Mouse (Mus musculus): Measurements from ENCODE around the gene 1700057G04Rik. TPM values are rescaled to one million over a fixed set of nuclear protein-coding genes. Genes with fewer than 3 reads are reported as not detected.
"Not testable (repeated sequence)": the region's sequence is repeated elsewhere in the genome, so short reads cannot be mapped to it uniquely, and the experiment has no call there.

Gene 1700057G04Rik
- polyA plus RNA-seq, 1 experiment from 2014 or later = not detected

DNA sequence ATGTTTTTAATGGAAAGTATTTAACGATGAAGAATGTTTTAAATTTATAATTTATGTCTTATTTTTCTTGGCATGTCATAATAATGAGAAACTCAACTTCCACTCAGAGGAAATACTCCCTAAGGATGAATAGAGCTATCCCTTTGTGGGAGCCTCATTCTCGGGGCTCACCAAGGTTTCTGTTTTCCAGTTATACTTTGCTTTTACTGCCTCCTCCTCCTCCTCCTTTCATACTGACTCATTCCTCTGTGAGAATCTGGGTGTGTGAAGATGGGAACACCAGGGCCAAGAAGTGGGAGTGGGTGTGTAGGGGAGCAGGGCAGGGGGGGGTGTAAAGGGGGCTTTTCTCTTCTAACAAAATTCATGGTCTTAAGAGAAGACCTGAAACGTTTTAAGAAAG lies 16.3 kb upstream of the 1700057G04Rik start:
- WGBS (ENCODE audit: insufficient replicate concordance) = 55% methylated on average over 3 of the region's 3 CpGs
- Histone ChIP-seq H3K4me1 (ENCODE audit: control insufficient read depth, low read depth, low read length) (no peaks in the 10 kb centered on the region), H3K9me3 (replicated peaks; ENCODE audit: control insufficient read depth, low read length) (no peaks in the 10 kb centered on the region), H3K27ac (ENCODE audit: low read length) (no peak overlapping the region), H3K4me3 (ENCODE audit: low read depth, low read length) (no peak overlapping the region), H3K27me3 (ENCODE audit: control insufficient read depth, insufficient read depth, low read depth, low read length) (no peaks in the 10 kb centered on the region), H3K9ac (ENCODE audit: low read depth, low read length) (no peak overlapping the region), H3K4me2 (ENCODE audit: low read depth, low read length) (no peak overlapping the region), H3K36me3 (ENCODE audit: control insufficient read depth, insufficient read depth) (no peaks in the 10 kb centered on the region)
- no peak for ATAC-seq (ENCODE audit: low read depth)

- no peaks in the 10 kb centered on the region for H3K4me1 ChIP-seq (ENCODE audit: control insufficient read depth, low read depth, low read length)
- WGBS (ENCODE audit: insufficient replicate concordance) = 66% methylated on average over 2 of the region's 2 CpGs
- no peaks in the 10 kb centered on the region for H3K36me3 ChIP-seq (ENCODE audit: control insufficient read depth, insufficient read depth)
Observed at GRCm38 (mm10) chr9:92293560-92294548, 15.3 kb upstream of the 1700057G04Rik start.

GRCm38 (mm10) chr9:92298288-92298687 lies 10.9 kb upstream of the 1700057G04Rik start:
- no peaks in the 10 kb centered on the region for H3K36me3 ChIP-seq (ENCODE audit: control insufficient read depth, insufficient read depth)
- no peaks in the 10 kb centered on the region for H3K27me3 ChIP-seq (ENCODE audit: control insufficient read depth, insufficient read depth, low read depth, low read length)

More at GRCm38 (mm10) chr9:92293560-92294548, 15.3 kb upstream of the 1700057G04Rik start:
- H3K4me3 ChIP-seq (ENCODE audit: low read depth, low read length) = no peak overlapping the region
- no peak overlapping the region for H3K9ac ChIP-seq (ENCODE audit: low read depth, low read length)
- ATAC-seq (ENCODE audit: low read depth) = no peak
- H3K27me3 ChIP-seq (ENCODE audit: control insufficient read depth, insufficient read depth, low read depth, low read length) = no peaks in the 10 kb centered on the region
- H3K27ac ChIP-seq (ENCODE audit: low read length) = no peak overlapping the region
- H3K4me2 ChIP-seq (ENCODE audit: low read depth, low read length) = no peak overlapping the region
- H3K9me3 ChIP-seq (replicated peaks; ENCODE audit: control insufficient read depth, low read length) = no peaks in the 10 kb centered on the region

DNA sequence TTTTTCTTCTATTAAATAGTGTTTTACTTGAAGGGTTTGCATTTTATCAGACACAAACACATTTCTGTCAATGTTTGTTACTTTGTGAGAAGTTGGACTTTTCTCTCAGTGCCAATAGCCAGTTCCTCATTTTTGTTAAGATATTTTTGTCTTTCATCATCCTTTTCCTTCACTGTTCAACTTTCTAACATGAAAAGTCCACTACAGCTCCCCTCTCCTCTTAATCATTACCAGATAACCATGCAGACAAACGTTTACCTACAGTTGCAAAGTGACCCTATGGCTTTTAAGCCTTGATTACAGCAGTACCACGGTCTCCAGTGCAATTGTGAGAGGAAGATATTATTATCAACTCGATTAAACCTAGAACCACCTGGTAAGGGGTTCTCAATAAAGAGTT lies 8.0 kb upstream of the 1700057G04Rik start:
- H3K4me1 ChIP-seq (ENCODE audit: control insufficient read depth, low read depth, low read length) = no peaks in the 10 kb centered on the region
- no peaks in the 10 kb centered on the region for H3K27me3 ChIP-seq (ENCODE audit: control insufficient read depth, insufficient read depth, low read depth, low read length)
- H3K4me3 ChIP-seq (ENCODE audit: low read depth, low read length) = no peak overlapping the region
- H3K27ac ChIP-seq (ENCODE audit: low read length) = no peak overlapping the region
- H3K4me2 ChIP-seq (ENCODE audit: low read depth, low read length) = no peak overlapping the region
- no peaks in the 10 kb centered on the region for H3K9me3 ChIP-seq (replicated peaks; ENCODE audit: control insufficient read depth, low read length)
- no peak for ATAC-seq (ENCODE audit: low read depth)
- no peak overlapping the region for H3K9ac ChIP-seq (ENCODE audit: low read depth, low read length)
- WGBS (ENCODE audit: insufficient replicate concordance) = 20% methylated on average over 3 of the region's 3 CpGs
- H3K36me3 ChIP-seq (ENCODE audit: control insufficient read depth, insufficient read depth) = no peaks in the 10 kb centered on the region

More at GRCm38 (mm10) chr9:92298288-92298687, 10.9 kb upstream of the 1700057G04Rik start:
- WGBS (ENCODE audit: insufficient replicate concordance) = 72% methylated on average over 1 of the region's 1 CpGs
- no peaks in the 10 kb centered on the region for H3K9me3 ChIP-seq (replicated peaks; ENCODE audit: control insufficient read depth, low read length)
- H3K27ac ChIP-seq (ENCODE audit: low read length) = no peak overlapping the region
- no peaks in the 10 kb centered on the region for H3K4me1 ChIP-seq (ENCODE audit: control insufficient read depth, low read depth, low read length)
- no peak overlapping the region for H3K4me3 ChIP-seq (ENCODE audit: low read depth, low read length)
- H3K4me2 ChIP-seq (ENCODE audit: low read depth, low read length) = no peak overlapping the region
- H3K9ac ChIP-seq (ENCODE audit: low read depth, low read length) = no peak overlapping the region
- no peak for ATAC-seq (ENCODE audit: low read depth)

DNA sequence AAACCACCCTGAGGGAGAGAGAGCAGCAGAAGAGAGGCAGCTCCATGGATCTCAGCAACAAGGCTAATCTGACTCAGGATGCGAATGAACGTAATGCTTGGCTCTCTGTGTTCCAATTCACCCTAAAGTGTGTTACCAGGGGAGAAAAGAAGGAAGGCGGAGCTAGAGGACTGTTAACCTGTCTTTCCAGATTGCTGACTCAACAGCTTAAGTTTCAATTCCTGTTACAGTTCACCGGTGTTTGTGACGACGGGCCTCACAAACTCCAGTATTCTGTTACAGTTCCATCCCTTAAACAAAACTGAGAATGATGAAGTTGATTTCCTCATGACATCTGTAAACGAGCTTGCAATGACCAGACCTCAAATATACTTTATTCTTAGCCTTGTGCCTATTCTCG lies 4.1 kb upstream of the 1700057G04Rik start:
- no peaks in the 10 kb centered on the region for H3K4me1 ChIP-seq (ENCODE audit: control insufficient read depth, low read depth, low read length)
- no peak overlapping the region for H3K4me3 ChIP-seq (ENCODE audit: low read depth, low read length)
- H3K9ac ChIP-seq (ENCODE audit: low read depth, low read length) = no peak overlapping the region
- no peak for ATAC-seq (ENCODE audit: low read depth)
- WGBS (ENCODE audit: insufficient replicate concordance) = 65% methylated on average over 8 of the region's 8 CpGs
- no peaks in the 10 kb centered on the region for H3K27me3 ChIP-seq (ENCODE audit: control insufficient read depth, insufficient read depth, low read depth, low read length)
- no peak overlapping the region for H3K4me2 ChIP-seq (ENCODE audit: low read depth, low read length)
- H3K27ac ChIP-seq (ENCODE audit: low read length) = no peak overlapping the region
- H3K36me3 ChIP-seq (ENCODE audit: control insufficient read depth, insufficient read depth) = no peaks in the 10 kb centered on the region
- H3K9me3 ChIP-seq (replicated peaks; ENCODE audit: control insufficient read depth, low read length) = no peaks in the 10 kb centered on the region

- Histone ChIP-seq H3K27ac (ENCODE audit: low read length) (no peak overlapping the region), H3K4me2 (ENCODE audit: low read depth, low read length) (no peak overlapping the region), H3K9ac (ENCODE audit: low read depth, low read length) (no peak overlapping the region), H3K27me3 (ENCODE audit: control insufficient read depth, insufficient read depth, low read depth, low read length) (no peaks in the 10 kb centered on the region), H3K36me3 (ENCODE audit: control insufficient read depth, insufficient read depth) (no peaks in the 10 kb centered on the region), H3K9me3 (replicated peaks; ENCODE audit: control insufficient read depth, low read length) (no peaks in the 10 kb centered on the region), H3K4me1 (ENCODE audit: control insufficient read depth, low read depth, low read length) (no peaks in the 10 kb centered on the region), H3K4me3 (ENCODE audit: low read depth, low read length) (no peak overlapping the region)
- 72% methylated on average over 8 of the region's 8 CpGs for WGBS (ENCODE audit: insufficient replicate concordance)
- no peak for ATAC-seq (ENCODE audit: low read depth)
Observed at GRCm38 (mm10) chr9:92305620-92306220, 3.5 kb upstream of the 1700057G04Rik start.

DNA sequence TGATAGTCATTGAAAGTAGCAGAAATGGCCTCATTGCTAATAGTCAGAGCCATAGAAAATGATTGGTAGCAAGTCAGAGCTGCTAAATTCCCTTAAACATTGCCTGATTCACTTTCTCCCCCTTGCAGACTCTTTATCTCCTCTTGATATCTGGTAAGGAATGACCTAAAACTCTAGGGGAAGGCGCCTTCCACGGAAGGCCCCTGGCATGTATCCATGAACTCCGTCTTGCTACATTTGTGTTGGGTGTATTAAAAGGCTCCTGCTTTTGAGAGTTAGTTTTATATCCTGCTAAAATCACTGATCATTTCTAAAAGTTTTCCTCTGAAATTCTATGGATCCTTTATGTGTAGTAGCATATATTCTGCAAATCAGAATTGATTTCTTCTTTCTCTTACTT lies 7.6 kb downstream of the 1700057G04Rik start:
- H3K4me3 ChIP-seq (ENCODE audit: low read depth, low read length) = no peak overlapping the region
- ATAC-seq (ENCODE audit: low read depth) = no peak
- H3K27me3 ChIP-seq (ENCODE audit: control insufficient read depth, insufficient read depth, low read depth, low read length) = no peaks in the 10 kb centered on the region
- no peaks in the 10 kb centered on the region for H3K9me3 ChIP-seq (replicated peaks; ENCODE audit: control insufficient read depth, low read length)
- no peak overlapping the region for H3K4me2 ChIP-seq (ENCODE audit: low read depth, low read length)
- no peak overlapping the region for H3K27ac ChIP-seq (ENCODE audit: low read length)
- no peaks in the 10 kb centered on the region for H3K36me3 ChIP-seq (ENCODE audit: control insufficient read depth, insufficient read depth)
- no peaks in the 10 kb centered on the region for H3K4me1 ChIP-seq (ENCODE audit: control insufficient read depth, low read depth, low read length)
- no peak overlapping the region for H3K9ac ChIP-seq (ENCODE audit: low read depth, low read length)
- 66% methylated on average over 3 of the region's 3 CpGs for whole genome bisulfite sequencing (ENCODE audit: insufficient replicate concordance)

DNA sequence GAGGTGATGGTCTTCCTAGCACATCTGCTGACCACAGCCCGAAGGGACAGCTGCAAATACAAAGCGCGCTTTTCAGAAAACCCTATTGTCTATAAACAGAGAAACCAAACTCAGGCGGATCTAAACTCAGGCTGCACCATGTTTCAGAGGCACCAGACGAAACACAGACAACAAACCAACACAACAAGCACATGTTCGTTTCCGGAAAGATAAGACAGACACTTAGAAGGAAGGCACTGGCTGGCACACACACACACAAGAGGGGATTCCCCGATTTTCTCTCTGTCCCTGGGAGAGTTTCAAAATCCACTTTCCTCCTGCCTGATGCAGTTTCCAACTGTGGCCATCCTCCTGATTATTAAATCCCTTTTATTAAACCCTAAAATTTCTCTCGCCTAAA lies 16.8 kb downstream of the 1700057G04Rik start:
- WGBS (ENCODE audit: insufficient replicate concordance) = 51% methylated on average over 9 of the region's 9 CpGs
- not testable (repeated sequence) for H3K4me1 ChIP-seq (ENCODE audit: control insufficient read depth, low read depth, low read length); H3K9ac ChIP-seq (ENCODE audit: low read depth, low read length); ATAC-seq (ENCODE audit: low read depth); H3K27ac ChIP-seq (ENCODE audit: low read length); H3K36me3 ChIP-seq (ENCODE audit: control insufficient read depth, insufficient read depth); H3K9me3 ChIP-seq (replicated peaks; ENCODE audit: control insufficient read depth, low read length); H3K4me2 ChIP-seq (ENCODE audit: low read depth, low read length); H3K27me3 ChIP-seq (ENCODE audit: control insufficient read depth, insufficient read depth, low read depth, low read length); H3K4me3 ChIP-seq (ENCODE audit: low read depth, low read length)

DNA sequence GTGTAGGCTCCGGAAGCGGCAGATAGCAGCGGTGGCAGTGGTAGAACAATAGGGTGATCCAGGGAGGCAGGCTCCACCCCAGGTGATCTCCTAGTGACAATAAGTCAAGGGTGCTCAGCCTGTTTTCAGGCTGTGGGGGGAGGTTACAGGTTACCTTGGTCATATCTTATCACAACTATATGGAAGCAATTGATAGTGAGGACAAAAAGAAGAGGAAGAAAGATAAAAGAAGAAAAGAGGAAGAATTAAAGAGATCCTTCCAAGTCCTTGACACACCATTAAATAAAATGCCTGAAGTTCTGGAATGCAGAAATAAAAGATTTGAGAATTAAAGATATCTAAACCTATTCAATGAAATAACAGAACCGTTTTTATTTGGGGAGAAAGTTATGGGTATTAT lies 17.6 kb downstream of the 1700057G04Rik start:
- no peak overlapping the region for H3K4me2 ChIP-seq (ENCODE audit: low read depth, low read length)
- no peaks in the 10 kb centered on the region for H3K4me1 ChIP-seq (ENCODE audit: control insufficient read depth, low read depth, low read length)
- 73% methylated on average over 4 of the region's 4 CpGs for WGBS (ENCODE audit: insufficient replicate concordance)

More for the DNA sequence above, 17.6 kb downstream of the 1700057G04Rik start:
- Histone ChIP-seq H3K27me3 (ENCODE audit: control insufficient read depth, insufficient read depth, low read depth, low read length) (no peaks in the 10 kb centered on the region), H3K9me3 (replicated peaks; ENCODE audit: control insufficient read depth, low read length) (no peaks in the 10 kb centered on the region), H3K9ac (ENCODE audit: low read depth, low read length) (no peak overlapping the region), H3K27ac (ENCODE audit: low read length) (no peak overlapping the region), H3K4me3 (ENCODE audit: low read depth, low read length) (no peak overlapping the region), H3K36me3 (ENCODE audit: control insufficient read depth, insufficient read depth) (no peaks in the 10 kb centered on the region)
- no peak for ATAC-seq (ENCODE audit: low read depth)

Measured in liver, embryonic 16.5 days (tissue).